Mouse (Mus musculus) megakaryocyte, embryonic 14.5 days (primary cell): ENCODE measurements around the gene Palb2. TPM values are rescaled to one million over a fixed set of nuclear protein-coding genes. Genes with fewer than 3 reads are reported as not detected.

ENCODE experiments used
- H3K27me3 ChIP-seq: replicated peaks from 2 replicates; pipeline ENCODE3; 2012; ENCODE audit warnings: inconsistent platforms
- H3K36me3 ChIP-seq: replicated peaks from 2 replicates; pipeline ENCODE3; 2012; ENCODE audit warnings: low read length, inconsistent platforms, mixed read lengths
- H3K4me1 ChIP-seq: 2 replicates; pipeline ENCODE4 v1.6.1; 2012; ENCODE audit warnings: inconsistent platforms
- H3K4me3 ChIP-seq: replicated peaks from 2 replicates; pipeline ENCODE3; 2012; ENCODE audit warnings: moderate library complexity, mild to moderate bottlenecking, inconsistent platforms
- H3K9me3 ChIP-seq: 2 replicates; pipeline ENCODE4 v1.6.1; 2012; ENCODE audit warnings: inconsistent platforms
- FLI1 ChIP-seq: IDR thresholded peaks from 2 replicates; pipeline ENCODE4 v1.6.1; 2012; ENCODE audit warnings: low read length, inconsistent platforms, mixed read lengths
- GATA1 ChIP-seq: IDR thresholded peaks from 3 replicates; pipeline ENCODE4 v1.6.1; 2012; ENCODE audit warnings: mixed read lengths, low read length, inconsistent platforms, borderline replicate concordance
- polyA plus RNA-seq: library from polyadenylated mRNA; stranded (reverse); fragments of >175 nt; gene quantifications from 2 replicates; pipeline ENCODE4 v1.2.3, GENCODE M21; 2012; ENCODE audit warnings: low replicate concordance; ENCODE audit not compliant: insufficient read depth

The Palb2 gene
- polyA plus RNA-seq: 0.50 and 2.0 TPM in 2 replicates

DNA sequence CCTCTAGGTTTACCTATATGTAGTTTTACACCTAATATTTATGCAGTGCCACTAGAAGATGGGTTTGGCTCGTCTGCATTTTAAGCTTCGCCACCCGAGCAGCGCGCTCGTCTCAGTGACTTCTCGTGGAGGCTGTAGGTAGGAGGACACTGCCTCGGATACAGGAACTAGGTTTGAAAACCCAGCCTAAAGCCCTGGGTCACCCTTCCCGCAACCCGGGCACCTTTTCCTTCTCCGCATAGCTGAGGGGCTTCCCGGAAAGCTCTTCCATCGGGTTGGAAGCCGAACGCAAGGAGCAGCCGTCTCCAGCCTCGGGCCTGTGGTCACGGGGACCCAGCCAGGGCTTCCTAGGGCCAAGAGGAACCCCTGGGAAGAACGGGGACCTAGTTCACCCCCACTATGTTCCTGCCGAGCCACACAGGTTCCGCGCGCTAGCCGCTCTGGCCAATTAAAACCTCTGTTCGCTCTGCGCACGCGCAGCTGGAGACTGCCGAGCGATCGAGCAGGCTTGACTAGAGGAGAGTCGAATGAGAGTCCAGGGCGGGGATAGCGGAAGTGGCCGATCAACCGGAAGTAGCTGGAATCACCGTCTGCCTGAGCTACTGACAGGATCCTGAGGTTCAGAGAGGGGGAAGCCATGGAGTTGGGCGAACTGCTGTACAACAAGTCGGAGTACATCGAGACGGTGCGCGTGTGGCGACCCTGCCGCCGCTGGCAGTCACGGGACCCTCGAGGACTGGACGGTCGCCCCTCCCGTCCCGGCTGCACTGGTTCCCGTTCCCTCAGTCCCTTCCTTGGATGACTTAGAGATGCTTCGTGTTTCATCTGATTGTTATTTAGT is at the start of gene Palb2, which contains the start of gene Dctn5:
Gene Palb2 (minus strand): TSS at position 489 of the 841 bp plus-strand sequence.
Gene Dctn5 (plus strand): TSS at position 545 of the 841 bp plus-strand sequence.
- peaks cover 56% of the 10 kb centered on the region for H3K36me3 ChIP-seq
- no peaks in the 10 kb centered on the region for H3K27me3 ChIP-seq
- H3K9me3 ChIP-seq: no peaks in the 10 kb centered on the region
- peaks cover 41% of the 10 kb centered on the region for H3K4me1 ChIP-seq
- peak; percentile 97 for TF ChIP-seq FLI1
- TF ChIP-seq GATA1: no peak
- H3K4me3 ChIP-seq: peak within 1 kb of the TSS; percentile 97

DNA sequence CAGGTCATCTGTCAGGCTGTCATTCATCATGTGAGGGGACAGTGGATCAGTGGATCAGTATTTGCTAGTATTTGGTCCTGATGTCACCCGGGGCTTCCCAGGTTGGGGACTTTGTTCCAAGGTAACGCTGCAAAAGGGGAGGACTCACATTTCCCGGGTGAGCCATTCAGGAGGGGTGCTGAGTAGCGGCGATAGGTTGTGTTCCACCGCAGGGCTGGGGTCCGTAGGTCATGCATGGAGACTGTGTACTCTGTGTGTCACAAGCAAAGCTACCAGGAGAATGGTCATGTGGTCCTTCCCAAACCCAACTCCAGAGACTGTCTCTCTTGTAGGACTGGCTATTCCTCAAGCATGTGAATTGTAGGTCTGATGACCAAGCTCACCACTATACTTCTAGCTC is 47.9 kb upstream of the Palb2 start:
- H3K4me3 ChIP-seq: no peak overlapping the region
- TF ChIP-seq FLI1 (no peak), GATA1 (no peak)
- H3K36me3 ChIP-seq: no peaks in the 10 kb centered on the region

DNA sequence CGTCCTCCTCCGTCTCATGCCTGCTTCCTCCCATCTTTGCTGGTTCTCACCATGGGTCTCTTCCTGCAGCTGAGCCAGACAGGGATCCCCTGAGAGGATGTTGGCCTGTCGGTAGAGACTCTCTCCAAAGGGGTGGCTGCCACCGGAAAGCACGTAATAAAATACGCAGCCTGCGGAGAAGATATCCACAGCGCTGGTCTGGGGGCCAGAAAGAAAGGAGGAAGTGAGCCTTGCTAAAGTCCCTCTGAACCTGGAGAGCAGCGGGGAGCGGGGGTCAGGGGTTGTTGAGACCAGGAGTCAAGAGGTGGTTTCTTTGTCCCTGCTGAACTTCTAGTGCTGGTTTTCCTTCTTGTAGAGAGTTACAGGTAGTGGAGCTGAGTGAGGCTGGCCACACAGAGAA is 38.8 kb upstream of the Palb2 start:
- Histone ChIP-seq H3K4me3 (peak overlapping the region; percentile 47), H3K27me3 (peaks cover 23% of the 10 kb centered on the region), H3K36me3 (peaks cover 48% of the 10 kb centered on the region), H3K9me3 (no peaks in the 10 kb centered on the region), H3K4me1 (peaks cover 7% of the 10 kb centered on the region; the same call in 1 of the 2 replicates)
- TF ChIP-seq FLI1 (no peak), GATA1 (no peak)

More for the DNA sequence above, 47.9 kb upstream of the Palb2 start:
- Histone ChIP-seq H3K27me3 (peaks cover 63% of the 10 kb centered on the region), H3K9me3 (no peaks in the 10 kb centered on the region), H3K4me1 (0 out of 2 replicates have a peak, but pooled peaks cover under 1% of the 10 kb centered on the region)

DNA sequence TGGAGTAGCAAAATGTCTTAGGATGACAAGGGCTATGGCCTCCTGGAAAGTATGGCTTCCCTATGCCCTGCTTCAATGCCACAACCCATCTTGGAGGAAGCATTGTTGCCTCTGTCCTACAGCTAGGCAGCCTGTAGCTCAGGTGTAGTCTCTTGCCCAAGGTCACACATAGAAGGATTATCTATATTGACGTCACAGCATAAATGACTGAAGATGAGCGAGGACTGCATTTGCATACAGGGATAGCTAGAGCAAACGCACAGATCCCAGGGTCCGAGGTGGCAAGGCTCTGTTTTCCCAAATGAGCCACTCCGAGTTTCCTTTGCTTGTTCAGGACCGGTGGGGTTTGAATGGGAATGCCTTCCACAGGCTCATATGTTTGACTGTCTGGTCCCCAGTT is 37.9 kb upstream of the Palb2 start:
- Histone ChIP-seq H3K4me1 (peaks cover 13% of the 10 kb centered on the region), H3K4me3 (no peak overlapping the region), H3K27me3 (peaks cover 17% of the 10 kb centered on the region), H3K36me3 (peaks cover 57% of the 10 kb centered on the region), H3K9me3 (no peaks in the 10 kb centered on the region)
- no peak for TF ChIP-seq GATA1
- no peak for TF ChIP-seq FLI1

DNA sequence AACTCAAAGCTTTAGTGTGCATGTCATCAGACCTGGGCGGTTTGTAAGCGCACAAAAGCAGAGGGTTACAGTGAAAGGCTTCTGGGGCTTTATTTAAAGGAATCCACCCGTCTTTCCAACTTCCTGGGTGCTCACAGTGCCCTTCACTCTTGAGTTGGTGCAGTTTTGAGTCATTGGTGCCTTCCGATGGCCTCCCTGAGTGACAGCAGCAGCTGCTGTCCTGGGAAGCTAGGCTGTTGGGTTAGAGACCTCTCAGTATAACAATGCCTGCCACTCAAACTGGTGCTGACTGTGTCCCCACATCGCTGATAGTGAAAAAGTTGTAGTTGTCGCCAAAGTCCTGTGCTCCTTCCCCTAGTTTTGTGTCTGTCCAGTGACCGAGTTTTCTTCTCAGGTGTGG is 34.4 kb upstream of the Palb2 start:
- no peaks in the 10 kb centered on the region for H3K9me3 ChIP-seq
- H3K4me1 ChIP-seq: peaks cover 37% of the 10 kb centered on the region
- no peak for TF ChIP-seq FLI1
- TF ChIP-seq GATA1: no peak
- H3K36me3 ChIP-seq: peaks cover 91% of the 10 kb centered on the region
- H3K27me3 ChIP-seq: no peaks in the 10 kb centered on the region
- H3K4me3 ChIP-seq: no peak overlapping the region

DNA sequence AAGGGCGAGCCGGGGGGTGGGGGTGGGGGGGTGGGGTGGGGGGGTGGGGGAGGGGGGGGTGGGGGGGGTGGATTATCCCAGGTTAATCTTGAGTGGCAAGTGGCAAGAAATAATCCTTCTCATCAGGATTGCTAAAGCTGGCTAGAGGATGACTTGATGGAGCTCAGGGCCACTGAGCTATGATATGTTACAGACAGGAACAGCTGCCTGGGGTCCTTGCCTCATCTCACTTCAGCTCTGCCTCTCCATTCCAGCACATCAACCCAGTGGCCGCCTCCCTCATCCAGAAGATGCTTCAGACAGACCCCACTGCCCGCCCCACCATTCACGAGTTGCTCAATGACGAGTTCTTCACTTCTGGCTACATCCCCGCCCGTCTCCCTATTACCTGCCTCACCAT is 31.0 kb upstream of the Palb2 start:
- no peak overlapping the region for H3K4me3 ChIP-seq
- H3K9me3 ChIP-seq: no peaks in the 10 kb centered on the region
- peaks cover 79% of the 10 kb centered on the region for H3K36me3 ChIP-seq
- TF ChIP-seq FLI1 (no peak), GATA1 (no peak)
- peaks cover 59% of the 10 kb centered on the region for H3K4me1 ChIP-seq
- no peaks in the 10 kb centered on the region for H3K27me3 ChIP-seq

DNA sequence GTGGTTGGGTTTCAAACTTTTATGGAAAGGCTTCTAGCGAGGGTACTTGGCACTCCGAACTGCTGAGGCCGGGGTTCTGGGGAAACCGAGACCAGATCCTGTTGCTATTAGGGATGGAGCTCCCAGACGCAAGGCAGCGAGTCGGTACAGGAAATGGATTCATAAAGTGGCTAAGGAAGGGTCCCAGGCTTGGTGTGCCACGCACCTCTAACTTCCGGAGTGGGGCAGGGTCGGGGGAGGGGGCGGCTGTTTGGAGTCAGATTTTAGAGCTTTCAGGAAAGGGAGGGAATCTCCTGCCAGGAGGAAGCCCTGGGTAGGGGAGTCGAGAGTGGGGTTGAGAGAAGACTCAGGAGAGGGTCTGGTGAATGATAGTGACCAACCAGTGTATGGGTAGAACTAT is 27.3 kb upstream of the Palb2 start:
- H3K4me1 ChIP-seq: peaks cover 76% of the 10 kb centered on the region
- TF ChIP-seq FLI1: no peak
- TF ChIP-seq GATA1: no peak
- H3K9me3 ChIP-seq: no peaks in the 10 kb centered on the region
- H3K36me3 ChIP-seq: peaks cover 54% of the 10 kb centered on the region
- H3K27me3 ChIP-seq: no peaks in the 10 kb centered on the region
- H3K4me3 ChIP-seq: peak overlapping the region; percentile 97

DNA sequence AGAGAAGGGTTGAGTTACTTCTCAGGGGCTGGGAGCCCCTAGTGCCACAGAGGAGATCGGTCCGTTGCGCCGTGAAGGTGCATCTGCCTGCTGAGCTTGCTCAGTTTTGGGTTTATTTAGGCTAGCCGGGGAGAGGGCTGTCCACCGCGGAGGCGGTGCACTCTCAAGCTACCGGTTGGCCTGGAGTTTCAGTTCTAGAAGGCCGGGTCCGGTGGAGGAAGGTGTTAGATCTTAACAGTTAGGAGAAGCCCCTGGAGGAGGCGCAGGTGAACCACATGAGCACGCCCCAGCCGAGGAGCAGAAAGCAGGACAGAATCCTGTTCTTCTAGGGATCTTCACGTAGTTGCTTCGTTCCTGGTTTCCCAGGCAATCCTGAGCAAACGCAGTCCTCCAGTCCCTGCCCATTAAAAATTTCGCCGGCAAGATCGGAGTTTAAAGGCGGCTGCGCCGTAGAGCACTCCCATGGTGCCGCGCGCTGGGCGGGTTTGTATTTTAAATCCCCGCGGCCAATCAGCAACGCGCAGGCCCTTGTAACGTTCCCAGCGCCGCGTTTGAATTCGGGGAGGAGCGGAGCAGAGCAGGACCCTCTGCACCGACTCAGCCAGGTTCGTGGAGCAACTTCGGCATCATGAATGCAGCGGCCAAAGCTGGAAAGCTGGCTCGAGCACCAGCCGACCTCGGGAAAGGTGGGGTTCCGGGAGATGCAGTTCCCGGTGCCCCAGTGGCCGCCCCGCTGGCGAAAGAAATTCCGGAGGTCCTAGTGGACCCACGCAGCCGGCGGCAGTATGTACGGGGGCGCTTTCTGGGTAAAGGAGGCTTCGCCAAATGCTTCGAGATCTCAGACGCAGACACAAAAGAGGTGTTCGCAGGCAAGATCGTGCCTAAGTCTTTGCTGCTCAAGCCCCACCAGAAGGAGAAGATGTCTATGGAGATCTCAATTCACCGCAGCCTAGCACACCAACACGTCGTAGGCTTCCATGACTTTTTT is 26.4 kb upstream of the Palb2 start, which contains the start of gene Plk1:
Gene Plk1 (plus strand): TSS at position 525 of the 988 bp plus-strand sequence.
- TF ChIP-seq FLI1 (peak; percentile 66; the same call in 1 of the 2 replicates), GATA1 (no peak)
- Histone ChIP-seq H3K27me3 (no peaks in the 10 kb centered on the region), H3K4me3 (peak within 1 kb of the TSS; percentile 97), H3K4me1 (peaks cover 71% of the 10 kb centered on the region), H3K36me3 (peaks cover 48% of the 10 kb centered on the region), H3K9me3 (no peaks in the 10 kb centered on the region)

DNA sequence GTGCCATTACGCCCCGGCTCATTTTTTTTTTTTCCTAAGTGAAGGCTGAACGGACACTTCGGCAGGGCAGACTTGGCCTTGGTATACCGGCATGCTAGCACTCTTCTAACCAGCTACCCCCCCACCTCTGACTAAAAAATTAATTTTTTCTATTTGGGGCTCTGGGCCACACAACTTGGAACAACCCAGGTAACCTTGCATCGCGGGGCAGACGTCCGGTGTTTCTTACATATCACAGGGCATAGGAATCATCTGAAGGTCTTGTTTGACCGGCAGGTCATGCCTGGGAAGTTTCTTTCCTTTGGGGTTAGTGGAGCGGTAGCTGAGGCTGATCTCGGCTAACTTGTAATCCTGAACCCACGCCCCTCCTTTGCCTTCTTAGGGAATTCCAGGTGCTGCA is 25.7 kb upstream of the Palb2 start:
- Histone ChIP-seq H3K27me3 (no peaks in the 10 kb centered on the region), H3K9me3 (no peaks in the 10 kb centered on the region), H3K4me3 (peak overlapping the region; percentile 97), H3K36me3 (peaks cover 48% of the 10 kb centered on the region), H3K4me1 (peaks cover 65% of the 10 kb centered on the region)
- TF ChIP-seq GATA1 (no peak), FLI1 (no peak)
